Mouse (Mus musculus): ENCODE measurements around the gene Adgrv1. TPM values are rescaled to one million over a fixed set of nuclear protein-coding genes. Genes with fewer than 3 reads are reported as not detected.
A peak's percentile ranks its signal among the peaks of the same experiment; 100 is the strongest.

Gene Adgrv1
- total and polyA plus RNA-seq, 2 experiments from 2014 or later: 4.2 to 7.8 TPM

- Histone ChIP-seq H3K4me1 (ENCODE audit: insufficient read depth, low read length) (no peaks in the 10 kb centered on the region), H3K27me3 (ENCODE audit: insufficient read depth, low read length) (no peaks in the 10 kb centered on the region), H3K9me3 (ENCODE audit: low read length) (no peaks in the 10 kb centered on the region), H3K4me2 (ENCODE audit: low read depth, low read length) (no peak overlapping the region), H3K9ac (replicated peaks; ENCODE audit: low read length) (no peak overlapping the region), H3K27ac (no peak overlapping the region), H3K36me3 (ENCODE audit: insufficient read depth, low read length) (no peaks in the 10 kb centered on the region), H3K4me3 (ENCODE audit: low read length) (no peak overlapping the region)
- no peak for TF ChIP-seq CTCF (IDR thresholded peaks at IDR 0.05; ENCODE audit: low read depth)
- WGBS: 70% methylated on average over 5 of the region's 5 CpGs
- DNase-seq (ENCODE audit: low spot score) (no peak), ATAC-seq (no peak)
Observed at GRCm38 (mm10) chr13:81072214-81072613, 560.7 kb downstream of the Adgrv1 start.

- Histone ChIP-seq H3K27me3 (ENCODE audit: insufficient read depth, low read length) (no peaks in the 10 kb centered on the region), H3K4me1 (ENCODE audit: insufficient read depth, low read length) (no peaks in the 10 kb centered on the region), H3K36me3 (ENCODE audit: insufficient read depth, low read length) (no peaks in the 10 kb centered on the region), H3K27ac (no peak overlapping the region), H3K9me3 (ENCODE audit: low read length) (no peaks in the 10 kb centered on the region), H3K4me3 (ENCODE audit: low read length) (no peak overlapping the region), H3K4me2 (ENCODE audit: low read depth, low read length) (no peak overlapping the region), H3K9ac (replicated peaks; ENCODE audit: low read length) (no peak overlapping the region)
- DNase-seq (ENCODE audit: low spot score) (no peak), ATAC-seq (no peak)
- WGBS: 92% methylated on average over 4 of the region's 4 CpGs
- no peak for TF ChIP-seq CTCF (IDR thresholded peaks at IDR 0.05; ENCODE audit: low read depth)
Observed at GRCm38 (mm10) chr13:81051448-81051847, 581.5 kb downstream of the Adgrv1 start.

DNA sequence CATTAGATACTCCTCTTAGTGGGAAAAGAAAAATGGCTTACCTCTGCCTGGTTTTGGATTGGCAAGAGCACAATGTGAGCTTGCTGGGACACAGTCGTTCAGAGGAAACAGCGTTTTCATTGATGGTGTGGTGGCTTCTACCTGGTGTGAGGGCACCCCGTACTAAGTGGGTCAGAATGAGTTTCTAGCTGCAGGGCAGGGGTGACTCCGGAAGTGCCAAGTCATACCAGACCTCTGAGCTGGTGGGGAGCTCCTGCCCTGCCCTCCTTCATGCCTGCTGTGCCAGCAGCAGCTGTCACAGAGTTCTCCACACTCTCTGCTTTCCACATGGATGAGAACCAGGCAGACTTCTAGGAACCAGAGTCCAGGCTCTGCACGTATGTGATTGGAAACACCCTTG is 582.0 kb downstream of the Adgrv1 start:
- no peak overlapping the region for H3K9ac ChIP-seq (replicated peaks; ENCODE audit: low read length)
- no peak for TF ChIP-seq CTCF (IDR thresholded peaks at IDR 0.05; ENCODE audit: low read depth)
- no peaks in the 10 kb centered on the region for H3K36me3 ChIP-seq (ENCODE audit: insufficient read depth, low read length)
- H3K4me3 ChIP-seq (ENCODE audit: low read length): no peak overlapping the region
- no peaks in the 10 kb centered on the region for H3K9me3 ChIP-seq (ENCODE audit: low read length)
- H3K4me1 ChIP-seq (ENCODE audit: insufficient read depth, low read length): no peaks in the 10 kb centered on the region
- H3K4me2 ChIP-seq (ENCODE audit: low read depth, low read length): no peak overlapping the region
- H3K27ac ChIP-seq: no peak overlapping the region
- 0 out of 2 replicates have a peak, but pooled peaks have one; percentile 35 for ATAC-seq
- WGBS: 69% methylated on average over 5 of the region's 5 CpGs
- DNase-seq (ENCODE audit: low spot score): no peak
- H3K27me3 ChIP-seq (ENCODE audit: insufficient read depth, low read length): no peaks in the 10 kb centered on the region

GRCm38 (mm10) chr13:81045345-81045744 is 587.6 kb downstream of the Adgrv1 start:
- 59% methylated on average over 11 of the region's 11 CpGs for WGBS
- peak; percentile 5 for DNase-seq (ENCODE audit: low spot score)

More at GRCm38 (mm10) chr13:81045345-81045744, 587.6 kb downstream of the Adgrv1 start:
- Histone ChIP-seq H3K9me3 (ENCODE audit: low read length) (no peaks in the 10 kb centered on the region), H3K4me1 (ENCODE audit: insufficient read depth, low read length) (no peaks in the 10 kb centered on the region), H3K9ac (replicated peaks; ENCODE audit: low read length) (no peak overlapping the region), H3K27me3 (ENCODE audit: insufficient read depth, low read length) (no peaks in the 10 kb centered on the region), H3K4me2 (ENCODE audit: low read depth, low read length) (no peak overlapping the region), H3K36me3 (ENCODE audit: insufficient read depth, low read length) (no peaks in the 10 kb centered on the region), H3K4me3 (ENCODE audit: low read length) (no peak overlapping the region), H3K27ac (no peak overlapping the region)
- no peak for ATAC-seq
- no peak for TF ChIP-seq CTCF (IDR thresholded peaks at IDR 0.05; ENCODE audit: low read depth)

Small RNA genes within 50 kb of the gene (microRNA-seq; reads per million reads assigned to microRNA genes)
- gene Gm25241: 0 reads per million in 2 experiments

Other genes with a start within 250 kb of the Adgrv1 start
- 12.8 and 48.7 TPM in 2 replicates for gene Lysmd3, start 24.5 kb upstream of the Adgrv1 start, total RNA-seq (2014; rRNA removed)
- 10.3 and 12.5 TPM in 2 replicates for gene Lysmd3, start 24.5 kb upstream of the Adgrv1 start, polyA plus RNA-seq (2015; fragmentation: Nextera tagmentation; extraction: Ambion mirVana)
- gene Polr3g, start 77.9 kb upstream of the Adgrv1 start, total RNA-seq (2014; rRNA removed): 4.2 and 5.5 TPM in 2 replicates
- gene Polr3g, start 77.9 kb upstream of the Adgrv1 start, polyA plus RNA-seq (2015; fragmentation: Nextera tagmentation; extraction: Ambion mirVana): 3.9 and 7.8 TPM in 2 replicates
- 33.2 and 38.2 TPM in 2 replicates for gene Mblac2, start 78.2 kb upstream of the Adgrv1 start, total RNA-seq (2014; rRNA removed)
- gene Mblac2, start 78.2 kb upstream of the Adgrv1 start, polyA plus RNA-seq (2015; fragmentation: Nextera tagmentation; extraction: Ambion mirVana): 64.7 and 67.7 TPM in 2 replicates
- 41.7 and 42.5 TPM in 2 replicates for gene Cetn3, start 149.9 kb upstream of the Adgrv1 start, total RNA-seq (2014; rRNA removed)
- 318 and 346 TPM in 2 replicates for gene Cetn3, start 149.9 kb upstream of the Adgrv1 start, polyA plus RNA-seq (2015; fragmentation: Nextera tagmentation; extraction: Ambion mirVana)

All from hindbrain, postnatal 0 days (tissue).